Mouse (Mus musculus): ENCODE measurements around the gene Ctnnbl1. TPM values are rescaled to one million over a fixed set of nuclear protein-coding genes. Genes with fewer than 3 reads are reported as not detected.
A peak's percentile ranks its signal among the peaks of the same experiment; 100 is the strongest.

The Ctnnbl1 gene
- polyA plus RNA-seq, 1 experiment from 2014 or later: 67.4 TPM

DNA sequence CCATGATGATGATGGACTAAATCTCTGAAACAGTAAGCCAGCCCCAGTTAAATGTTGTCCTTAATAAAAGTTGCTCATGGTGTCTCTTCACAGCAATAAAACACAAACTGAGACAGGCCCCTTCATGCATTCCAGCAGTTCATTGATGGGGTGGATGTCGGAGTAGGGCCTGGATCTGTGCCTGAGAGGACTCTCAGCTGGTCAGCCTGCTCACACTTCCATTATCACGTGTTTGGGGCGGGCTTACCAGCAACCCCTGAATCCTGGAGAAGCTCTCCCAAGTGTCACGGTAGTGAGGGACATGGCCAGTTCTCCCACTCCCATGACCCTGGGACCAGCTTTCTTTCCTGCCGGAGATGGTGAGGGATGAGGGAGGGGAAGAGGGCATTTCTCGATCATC, 24.5 kb upstream of the Ctnnbl1 start:
- 74% methylated on average over 6 of the region's 6 CpGs for WGBS
- Histone ChIP-seq H3K27me3 (no peaks in the 10 kb centered on the region), H3K27ac (no peak overlapping the region), H3K4me2 (replicated peaks) (no peak overlapping the region), H3K9ac (no peak overlapping the region), H3K4me1 (peaks cover 6% of the 10 kb centered on the region), H3K36me3 (no peaks in the 10 kb centered on the region), H3K9me3 (no peaks in the 10 kb centered on the region), H3K4me3 (no peak overlapping the region)
- ATAC-seq (ENCODE audit: low FRiP score, low read depth): no peak

DNA sequence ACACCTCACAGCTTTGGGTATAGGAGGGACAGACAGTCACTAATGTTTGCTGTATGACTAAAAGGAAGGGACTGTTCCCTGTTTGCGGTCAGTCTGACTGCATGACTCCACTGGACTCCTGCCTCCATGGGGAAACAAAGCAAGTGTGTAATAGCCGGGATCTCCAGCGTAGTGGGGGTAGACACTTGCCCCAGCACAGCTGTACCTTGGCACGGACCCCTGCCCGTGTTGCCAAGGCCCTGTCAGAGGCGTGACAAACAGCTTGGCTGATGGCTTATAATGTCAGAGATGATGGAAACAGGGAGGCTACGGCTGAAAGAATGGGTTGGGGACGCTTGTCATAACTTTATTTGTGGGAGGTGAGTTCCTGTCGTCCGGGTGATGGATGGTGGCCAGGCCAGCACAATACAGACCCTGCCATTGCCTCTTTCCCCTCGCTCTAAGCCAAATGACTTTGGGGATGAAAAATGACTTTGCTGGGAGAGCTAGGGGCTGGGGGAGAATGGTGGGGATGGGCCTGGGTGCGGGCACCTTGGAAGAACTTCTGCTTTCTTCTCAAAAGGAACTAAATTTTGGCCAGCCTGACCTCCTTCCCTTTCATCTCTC, 21.5 kb upstream of the Ctnnbl1 start:
- Histone ChIP-seq H3K27me3 (no peaks in the 10 kb centered on the region), H3K36me3 (no peaks in the 10 kb centered on the region), H3K9ac (no peak overlapping the region), H3K4me1 (peaks cover 13% of the 10 kb centered on the region), H3K27ac (no peak overlapping the region), H3K4me3 (no peak overlapping the region), H3K4me2 (replicated peaks) (no peak overlapping the region), H3K9me3 (no peaks in the 10 kb centered on the region)
- WGBS: 56% methylated on average over 12 of the region's 12 CpGs
- no peak for ATAC-seq (ENCODE audit: low FRiP score, low read depth)

DNA sequence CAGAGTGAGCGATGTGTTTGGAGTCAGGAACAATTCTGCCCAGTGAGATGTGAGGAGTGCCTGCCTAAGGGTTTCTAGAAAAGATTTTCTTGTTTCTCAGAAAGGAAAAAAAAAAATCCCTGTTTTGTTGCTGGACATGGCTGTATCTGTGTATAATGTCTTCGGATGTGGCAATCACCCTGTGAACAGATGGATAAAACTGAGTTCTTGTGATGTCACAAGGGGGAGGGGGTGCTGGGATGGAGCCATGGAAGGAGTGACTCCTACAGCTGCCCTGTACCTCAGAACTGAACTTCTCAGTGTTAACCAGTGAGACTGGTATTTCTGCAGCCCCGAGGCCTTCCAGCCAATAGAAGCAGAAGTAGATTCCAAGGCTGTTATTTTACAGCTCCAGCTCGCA, 18.8 kb upstream of the Ctnnbl1 start:
- Histone ChIP-seq H3K4me1 (peaks cover 13% of the 10 kb centered on the region), H3K9ac (no peak overlapping the region), H3K4me2 (replicated peaks) (no peak overlapping the region), H3K27ac (no peak overlapping the region), H3K4me3 (no peak overlapping the region), H3K9me3 (no peaks in the 10 kb centered on the region), H3K27me3 (no peaks in the 10 kb centered on the region), H3K36me3 (no peaks in the 10 kb centered on the region)
- no peak for ATAC-seq (ENCODE audit: low FRiP score, low read depth)
- 34% methylated on average over 4 of the region's 4 CpGs for WGBS

DNA sequence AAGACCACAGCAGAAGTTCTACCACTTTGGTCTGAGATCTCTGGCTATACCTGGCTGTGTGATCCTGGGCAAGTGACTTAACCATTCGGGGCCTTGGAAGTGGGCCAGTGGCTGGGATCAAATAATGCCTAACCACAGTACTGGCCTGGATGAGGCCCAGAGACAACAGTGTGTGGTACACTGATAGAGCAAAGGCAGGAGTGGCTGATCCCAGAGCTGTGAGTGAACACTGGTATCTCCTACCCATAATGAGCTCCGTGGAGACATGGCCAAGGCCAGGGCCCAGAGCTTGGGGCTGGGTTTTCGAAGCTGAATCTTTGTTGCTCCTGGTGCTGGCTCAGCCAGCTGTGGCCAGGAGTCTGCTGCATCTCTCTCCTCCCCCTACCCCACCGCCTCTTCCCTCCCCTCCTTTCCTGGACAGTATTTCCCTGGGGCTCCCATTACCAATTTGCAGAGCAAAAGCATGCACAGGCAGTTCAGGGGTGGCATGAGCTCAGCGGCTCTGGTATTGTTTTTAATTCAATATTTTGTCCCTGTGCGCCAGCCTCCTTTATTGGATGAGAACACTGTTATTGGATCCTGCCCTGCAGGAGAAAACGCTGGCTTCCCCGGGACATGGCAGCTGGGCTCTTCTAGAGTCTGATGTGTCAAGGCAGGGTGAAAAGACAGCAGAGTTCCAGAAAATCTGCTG, 13.2 kb upstream of the Ctnnbl1 start:
- 28% methylated on average over 8 of the region's 8 CpGs for WGBS
- H3K36me3 ChIP-seq: no peaks in the 10 kb centered on the region
- peak overlapping the region; percentile 56; the same call in 1 of the 2 replicates for H3K27ac ChIP-seq
- H3K9ac ChIP-seq: 0 out of 2 replicates have a peak overlapping the region, but pooled peaks have one; percentile 13
- peak; percentile 82 for ATAC-seq (ENCODE audit: low FRiP score, low read depth)
- H3K4me3 ChIP-seq: no peak overlapping the region
- H3K4me2 ChIP-seq (replicated peaks): peak overlapping the region; percentile 25
- no peaks in the 10 kb centered on the region for H3K27me3 ChIP-seq
- no peaks in the 10 kb centered on the region for H3K9me3 ChIP-seq
- H3K4me1 ChIP-seq: peaks cover 21% of the 10 kb centered on the region

DNA sequence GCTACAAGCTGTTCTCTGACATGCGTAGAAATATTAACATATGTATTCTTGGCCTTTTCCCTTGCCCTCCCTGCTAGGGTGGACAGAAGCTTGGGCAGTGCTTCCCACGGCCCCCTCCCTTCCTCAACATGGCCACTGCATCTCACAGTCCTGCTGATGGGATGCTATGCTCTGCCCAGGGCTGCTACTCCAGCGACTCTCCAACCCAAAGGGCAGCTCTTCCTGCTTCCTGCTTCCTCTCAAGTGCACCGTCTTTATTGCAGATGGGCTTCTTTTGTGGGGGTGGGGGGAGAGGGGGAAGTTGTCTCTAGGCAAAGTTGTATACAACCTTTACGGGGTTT, 12.7 kb upstream of the Ctnnbl1 start:
- Histone ChIP-seq H3K36me3 (no peaks in the 10 kb centered on the region), H3K9ac (no peak overlapping the region), H3K9me3 (no peaks in the 10 kb centered on the region), H3K27ac (peak overlapping the region; percentile 56; the same call in 1 of the 2 replicates), H3K27me3 (no peaks in the 10 kb centered on the region), H3K4me3 (no peak overlapping the region), H3K4me2 (replicated peaks) (peak overlapping the region; percentile 2; the same call in 1 of the 2 replicates), H3K4me1 (peaks cover 16% of the 10 kb centered on the region)
- no peak for ATAC-seq (ENCODE audit: low FRiP score, low read depth)
- WGBS: 48% methylated on average over 5 of the region's 5 CpGs

DNA sequence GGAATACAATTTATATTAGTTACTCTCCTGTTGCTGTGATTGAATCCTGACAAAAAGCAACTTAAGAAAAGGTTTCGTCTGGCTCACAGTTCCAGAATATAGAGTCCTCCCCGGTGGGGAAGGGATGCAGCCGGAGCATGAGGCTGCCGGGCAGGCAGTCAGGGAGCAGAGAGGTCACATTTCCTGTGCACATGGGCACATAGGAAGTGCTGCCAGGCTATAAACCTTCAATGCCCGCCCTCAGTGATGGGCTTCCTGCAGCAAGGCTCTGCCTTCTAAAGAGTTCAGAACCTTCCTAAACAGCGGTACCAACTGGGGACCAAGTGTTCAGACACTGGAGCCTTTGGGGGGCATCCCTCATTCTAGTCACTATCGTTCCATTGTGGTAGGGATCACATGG, 7.4 kb downstream of the Ctnnbl1 start:
- no peak overlapping the region for H3K27ac ChIP-seq

DNA sequence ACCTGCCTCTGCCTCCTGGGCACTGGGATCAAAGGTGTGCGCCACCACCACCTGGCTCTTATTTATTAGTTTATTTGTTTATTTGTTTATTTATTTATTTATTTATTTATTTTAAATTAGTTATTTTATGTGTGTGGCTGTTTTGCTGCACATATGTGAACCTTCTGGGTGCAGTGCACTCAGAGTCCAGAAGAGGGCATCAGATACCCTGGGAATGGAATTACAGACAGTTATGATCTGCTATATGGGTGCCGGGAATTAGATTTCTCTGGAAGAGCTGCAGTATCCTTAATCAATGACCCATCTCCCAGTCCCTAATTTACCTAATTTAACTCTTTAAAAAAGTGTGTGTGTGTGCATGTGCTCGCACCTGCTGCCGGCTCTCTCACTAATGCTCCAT, 8.5 kb downstream of the Ctnnbl1 start:
- 100% methylated on average over 4 of the region's 4 CpGs for WGBS
- H3K9ac ChIP-seq: no peak overlapping the region
- 0 out of 2 replicates have a peak, but pooled peaks cover 4% of the 10 kb centered on the region for H3K36me3 ChIP-seq
- no peak overlapping the region for H3K4me3 ChIP-seq
- H3K4me2 ChIP-seq (replicated peaks): no peak overlapping the region
- peaks cover 5% of the 10 kb centered on the region for H3K4me1 ChIP-seq
- no peak overlapping the region for H3K27ac ChIP-seq
- peaks cover 3% of the 10 kb centered on the region; the same call in 1 of the 2 replicates for H3K9me3 ChIP-seq
- H3K27me3 ChIP-seq: no peaks in the 10 kb centered on the region
- no peak for ATAC-seq (ENCODE audit: low FRiP score, low read depth)

More for the DNA sequence above, 7.4 kb downstream of the Ctnnbl1 start:
- H3K4me3 ChIP-seq: no peak overlapping the region
- no peaks in the 10 kb centered on the region for H3K27me3 ChIP-seq
- peaks cover 3% of the 10 kb centered on the region; the same call in 1 of the 2 replicates for H3K9me3 ChIP-seq
- ATAC-seq (ENCODE audit: low FRiP score, low read depth): no peak
- 0 out of 2 replicates have a peak, but pooled peaks cover 4% of the 10 kb centered on the region for H3K36me3 ChIP-seq
- no peak overlapping the region for H3K9ac ChIP-seq
- no peak overlapping the region for H3K4me2 ChIP-seq (replicated peaks)
- H3K4me1 ChIP-seq: no peaks in the 10 kb centered on the region
- WGBS: 70% methylated on average over 7 of the region's 7 CpGs

DNA sequence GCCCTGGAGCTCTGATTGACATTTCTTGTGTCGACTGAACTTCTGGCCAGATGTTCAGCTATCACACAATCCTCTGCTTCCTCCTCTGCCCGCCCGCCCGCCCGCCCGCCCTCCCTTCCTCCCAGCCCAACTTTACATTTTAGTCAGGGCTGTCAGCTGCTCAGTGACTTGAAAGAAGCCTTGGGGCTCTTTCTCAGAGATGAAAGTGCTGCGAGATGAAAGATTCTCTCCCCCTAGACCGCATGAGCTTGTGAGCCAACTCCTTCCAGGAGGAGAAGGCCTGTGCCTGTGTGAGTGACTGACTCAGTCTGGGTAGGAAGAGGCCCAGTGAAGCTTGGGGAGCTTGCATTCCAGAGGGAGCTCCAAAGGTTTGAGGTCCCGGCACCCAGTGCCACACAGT, 9.4 kb downstream of the Ctnnbl1 start:
- H3K4me3 ChIP-seq: no peak overlapping the region
- no peak overlapping the region for H3K27ac ChIP-seq
- WGBS: 51% methylated on average over 9 of the region's 9 CpGs
- H3K36me3 ChIP-seq: 0 out of 2 replicates have a peak, but pooled peaks cover 4% of the 10 kb centered on the region
- peaks cover 3% of the 10 kb centered on the region; the same call in 1 of the 2 replicates for H3K9me3 ChIP-seq
- peaks cover 13% of the 10 kb centered on the region for H3K4me1 ChIP-seq
- H3K4me2 ChIP-seq (replicated peaks): no peak overlapping the region
- no peaks in the 10 kb centered on the region for H3K27me3 ChIP-seq
- no peak for ATAC-seq (ENCODE audit: low FRiP score, low read depth)
- no peak overlapping the region for H3K9ac ChIP-seq

DNA sequence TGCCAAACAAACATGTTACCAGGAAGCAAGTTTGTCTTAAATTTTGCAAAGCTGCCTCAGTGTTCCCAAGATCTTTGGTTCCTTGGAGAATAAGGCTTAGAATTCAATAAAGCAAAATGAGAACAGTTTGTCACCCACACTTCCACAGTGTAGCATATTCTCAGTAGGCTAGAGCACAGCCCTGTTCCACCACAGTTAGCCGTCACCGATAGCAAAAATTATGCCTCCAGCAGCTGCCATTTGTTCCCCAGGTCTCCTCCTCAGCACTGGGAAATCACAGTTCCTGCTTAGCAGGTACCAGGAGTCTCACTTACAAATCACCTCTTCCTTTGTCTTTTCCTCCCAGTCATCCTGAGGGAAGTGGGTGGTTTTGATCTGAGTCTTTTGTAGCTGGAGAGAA, 10.8 kb downstream of the Ctnnbl1 start:
- Histone ChIP-seq H3K4me1 (peaks cover 21% of the 10 kb centered on the region), H3K27ac (no peak overlapping the region), H3K27me3 (no peaks in the 10 kb centered on the region), H3K9ac (no peak overlapping the region), H3K4me3 (no peak overlapping the region), H3K36me3 (0 out of 2 replicates have a peak, but pooled peaks cover 4% of the 10 kb centered on the region), H3K4me2 (replicated peaks) (no peak overlapping the region), H3K9me3 (peaks cover 3% of the 10 kb centered on the region; the same call in 1 of the 2 replicates)
- 48% methylated on average over 2 of the region's 2 CpGs for WGBS
- ATAC-seq (ENCODE audit: low FRiP score, low read depth): no peak

DNA sequence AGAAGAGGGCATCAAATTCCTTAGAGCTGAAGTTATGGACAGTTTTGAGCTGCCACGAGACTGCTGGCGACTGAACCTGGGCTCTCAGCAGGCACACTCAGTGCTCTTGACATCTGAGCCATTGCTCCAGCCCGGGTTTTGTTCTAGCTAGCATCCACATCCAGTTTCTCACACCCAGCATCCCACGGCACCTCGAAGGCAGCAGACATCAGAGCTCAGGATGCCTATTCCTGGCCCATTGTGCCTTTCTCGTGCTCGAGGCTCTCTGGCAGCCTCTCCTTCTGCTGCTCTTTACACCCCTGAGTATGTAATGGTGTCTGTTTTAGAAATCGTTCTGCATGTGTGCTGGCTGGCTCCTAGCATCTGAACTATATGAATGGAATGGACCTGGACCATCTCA, 13.3 kb downstream of the Ctnnbl1 start:
- H3K4me3 ChIP-seq: no peak overlapping the region
- no peak overlapping the region for H3K27ac ChIP-seq
- no peak for ATAC-seq (ENCODE audit: low FRiP score, low read depth)
- peaks cover 21% of the 10 kb centered on the region for H3K4me1 ChIP-seq
- H3K9ac ChIP-seq: no peak overlapping the region
- no peak overlapping the region for H3K4me2 ChIP-seq (replicated peaks)
- no peaks in the 10 kb centered on the region for H3K27me3 ChIP-seq
- H3K36me3 ChIP-seq: 0 out of 2 replicates have a peak, but pooled peaks cover under 1% of the 10 kb centered on the region
- 73% methylated on average over 8 of the region's 8 CpGs for WGBS
- H3K9me3 ChIP-seq: peaks cover 3% of the 10 kb centered on the region; the same call in 1 of the 2 replicates

DNA sequence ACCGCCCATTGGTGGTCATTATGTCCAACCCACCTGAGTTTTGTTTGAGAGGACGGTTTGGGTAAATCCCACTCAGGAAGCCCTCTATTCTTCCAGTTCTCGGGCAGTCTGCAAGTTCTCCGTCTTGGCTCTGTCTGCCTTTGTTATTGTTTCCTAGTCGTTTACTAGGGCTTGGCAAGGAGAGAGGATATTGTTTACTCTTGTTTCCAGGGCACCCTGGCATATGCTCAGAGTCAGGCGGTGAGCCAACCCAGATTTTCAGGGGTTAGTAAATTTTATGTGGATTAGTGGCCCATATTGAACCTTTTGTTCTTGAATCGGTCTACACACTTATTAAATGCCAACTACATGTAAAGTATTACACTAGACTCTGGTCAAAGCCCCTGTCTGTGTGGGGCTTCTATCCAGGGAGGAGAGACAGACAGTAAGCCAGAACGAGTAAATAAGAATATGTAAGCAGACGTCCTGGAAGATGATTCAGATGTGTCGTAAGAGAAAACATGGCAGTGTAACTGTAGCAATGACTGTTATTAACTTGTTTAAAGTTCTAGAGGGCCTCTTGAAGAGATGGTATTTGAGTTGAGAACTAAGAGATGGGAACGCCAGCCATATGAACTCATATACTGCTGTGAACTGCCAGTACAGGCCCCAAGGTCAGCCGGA, 13.9 kb downstream of the Ctnnbl1 start:
- Histone ChIP-seq H3K27ac (no peak overlapping the region), H3K9ac (no peak overlapping the region), H3K4me2 (replicated peaks) (no peak overlapping the region), H3K4me3 (no peak overlapping the region), H3K4me1 (peaks cover 25% of the 10 kb centered on the region), H3K9me3 (no peaks in the 10 kb centered on the region), H3K27me3 (no peaks in the 10 kb centered on the region), H3K36me3 (no peaks in the 10 kb centered on the region)
- 65% methylated on average over 12 of the region's 12 CpGs for WGBS
- no peak for ATAC-seq (ENCODE audit: low FRiP score, low read depth)

All from limb, embryonic 13.5 days (tissue).